Mouse (Mus musculus) neural tube, embryonic 11.5 days (tissue): ENCODE measurements at regions not wholly inside any gene's neighbourhood (a gene's known extent, or its start where the extent isn't known, plus 50 kb on each side); places are given as distances from the start of the nearest gene placed in this dataset.

ENCODE experiments used
- ATAC-seq: fragments of 200-750 bp; cut with Nextera tagmentation; 2 replicates; pipeline ENCODE4 v1.8.0; 2017; ENCODE audit warnings: moderate number of reproducible peaks, mild to moderate bottlenecking, moderate TSS enrichment, moderate library complexity; ENCODE audit not compliant: insufficient read depth, low FRiP score, low TSS enrichment
- DNase-seq: peaks from one replicate; pipeline ENCODE4 v3.0.0-alpha.2; 2015; ENCODE audit warnings: low spot score
- H3K27ac ChIP-seq: fragments of 300-500 bp; sonication (generic); 2 replicates; pipeline ENCODE4 v1.5.1; 2014; ENCODE audit warnings: low read depth, mild to moderate bottlenecking, low read length
- H3K27me3 ChIP-seq: fragments of 300-500 bp; sonication (generic); 2 replicates; pipeline ENCODE4 v1.6.1; 2014; ENCODE audit warnings: mild to moderate bottlenecking, low read length, mixed read lengths; ENCODE audit not compliant: control insufficient read depth, insufficient read depth
- H3K36me3 ChIP-seq: fragments of 300-500 bp; sonication (generic); 2 replicates; pipeline ENCODE4 v1.6.1; 2014; ENCODE audit warnings: mild to moderate bottlenecking, low read length, moderate library complexity, mixed read lengths; ENCODE audit not compliant: control insufficient read depth, insufficient read depth
- H3K4me1 ChIP-seq: fragments of 300-500 bp; sonication (generic); 2 replicates; pipeline ENCODE4 v1.6.1; 2014; ENCODE audit warnings: low read length, mixed read lengths; ENCODE audit not compliant: control insufficient read depth, insufficient read depth
- H3K4me2 ChIP-seq: fragments of 300-500 bp; sonication (generic); 2 replicates; pipeline ENCODE4 v1.6.1; 2014; ENCODE audit warnings: low read depth, mild to moderate bottlenecking, moderate library complexity
- H3K4me3 ChIP-seq: fragments of 300-500 bp; sonication (generic); 2 replicates; pipeline ENCODE4 v1.5.1; 2014; ENCODE audit warnings: low read depth, low read length
- H3K9ac ChIP-seq: fragments of 300-500 bp; sonication (generic); 2 replicates; pipeline ENCODE4 v1.6.1; 2014; ENCODE audit warnings: mild to moderate bottlenecking, low read length
- H3K9me3 ChIP-seq: fragments of 300-500 bp; sonication (generic); 2 replicates; pipeline ENCODE4 v1.6.1; 2016; ENCODE audit warnings: low read length; ENCODE audit not compliant: control insufficient read depth
- WGBS: fragments of 180-500 bp; shearing (Covaris S2); extraction: QIAGEN DNeasy Blood & Tissue Kit; methylation state at CpG from one replicate; pipeline ENCODE4 v1.1.7; 2014; 5-methylcytosine and 5-hydroxymethylcytosine counted together

DNA sequence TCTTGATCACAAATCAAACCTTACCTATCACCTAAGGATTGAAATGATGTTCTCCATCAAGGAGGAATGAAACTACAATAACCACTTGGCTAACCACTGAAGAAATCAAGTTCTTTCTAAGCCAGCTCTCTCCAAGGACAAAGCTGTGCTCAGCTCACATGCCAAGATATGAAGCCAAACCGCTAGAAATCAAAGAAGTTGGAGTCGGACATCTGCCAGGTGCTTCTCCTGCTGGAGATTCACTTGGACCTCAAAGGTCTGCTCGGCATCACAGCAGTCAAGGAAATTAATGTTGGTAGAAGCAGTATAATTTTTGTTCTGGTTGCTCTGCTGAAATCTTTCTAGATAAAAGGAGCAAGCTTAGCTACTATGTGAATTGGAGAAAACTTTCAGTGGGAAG is 850.5 kb downstream of the Diaph3 start:
- Histone ChIP-seq H3K9me3 (no peaks in the 10 kb centered on the region), H3K4me3 (no peak overlapping the region), H3K36me3 (no peaks in the 10 kb centered on the region), H3K9ac (no peak overlapping the region), H3K4me1 (no peaks in the 10 kb centered on the region), H3K27ac (no peak overlapping the region), H3K27me3 (no peaks in the 10 kb centered on the region), H3K4me2 (no peak overlapping the region)
- WGBS, result 92% methylated on average over 3 of the region's 3 CpGs
- ATAC-seq (no peak), DNase-seq (no peak)

GRCm38 (mm10) chr14:86261640-86262230 is 879.3 kb downstream of the Diaph3 start:
- no peaks in the 10 kb centered on the region for H3K27me3 ChIP-seq
- no peaks in the 10 kb centered on the region for H3K4me1 ChIP-seq
- no peaks in the 10 kb centered on the region for H3K9me3 ChIP-seq
- no peak overlapping the region for H3K4me2 ChIP-seq
- DNase-seq (no peak), ATAC-seq (no peak)
- H3K9ac ChIP-seq, result no peak overlapping the region
- H3K36me3 ChIP-seq, result no peaks in the 10 kb centered on the region
- H3K4me3 ChIP-seq, result no peak overlapping the region
- no peak overlapping the region for H3K27ac ChIP-seq
- 76% methylated on average over 8 of the region's 8 CpGs for WGBS

DNA sequence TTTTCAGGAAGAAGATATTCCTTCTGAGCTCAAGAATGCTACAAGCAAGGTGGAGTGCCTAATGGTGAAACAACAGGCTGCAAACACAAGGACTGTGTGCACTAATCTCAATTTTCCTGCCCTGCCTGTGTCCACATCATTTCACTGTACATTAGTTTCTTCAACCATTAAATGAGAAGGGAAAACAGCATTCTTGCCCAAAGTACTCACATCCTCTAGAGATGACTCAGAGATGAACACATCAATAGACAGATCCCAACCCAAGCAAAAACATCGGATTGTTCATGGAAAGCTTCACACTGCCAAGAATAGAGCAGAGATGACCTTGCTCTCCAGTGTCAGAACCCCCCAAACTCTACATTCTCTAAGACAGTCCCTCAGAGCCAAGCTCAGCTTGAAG is 886.8 kb downstream of the Diaph3 start:
- Histone ChIP-seq H3K27me3 (no peaks in the 10 kb centered on the region), H3K9me3 (no peaks in the 10 kb centered on the region), H3K36me3 (no peaks in the 10 kb centered on the region), H3K4me3 (no peak overlapping the region), H3K4me1 (no peaks in the 10 kb centered on the region), H3K9ac (no peak overlapping the region), H3K27ac (no peak overlapping the region), H3K4me2 (no peak overlapping the region)
- DNase-seq (no peak), ATAC-seq (no peak)
- 90% methylated on average over 1 of the region's 1 CpGs for WGBS

- Histone ChIP-seq H3K4me1 (no peaks in the 10 kb centered on the region), H3K36me3 (no peaks in the 10 kb centered on the region), H3K4me2 (no peak overlapping the region), H3K27me3 (no peaks in the 10 kb centered on the region), H3K27ac (no peak overlapping the region), H3K9me3 (no peaks in the 10 kb centered on the region), H3K9ac (no peak overlapping the region), H3K4me3 (no peak overlapping the region)
- DNase-seq (no peak), ATAC-seq (no peak)
Observed at GRCm38 (mm10) chr14:86251617-86252016, 889.4 kb downstream of the Diaph3 start.

DNA sequence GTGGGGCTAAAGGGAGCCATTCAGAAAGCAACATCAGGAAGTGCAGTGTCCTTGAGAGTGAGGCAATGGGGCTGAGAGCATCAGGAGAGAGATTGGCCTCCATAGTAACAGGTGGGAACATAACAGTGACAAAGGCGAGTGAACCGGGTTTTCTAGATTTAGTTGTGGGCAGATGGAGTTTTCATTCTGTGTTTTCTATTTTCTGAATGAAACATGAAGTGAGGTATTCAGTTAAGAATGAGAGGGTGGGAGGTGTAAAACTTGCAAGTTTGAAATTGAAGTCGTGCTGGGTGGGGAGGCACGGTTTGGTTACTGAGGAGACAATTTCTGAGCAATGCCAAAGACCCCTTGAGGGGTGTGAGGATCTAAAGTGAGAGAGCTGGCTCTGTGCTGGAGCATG is 893.3 kb downstream of the Diaph3 start:
- ATAC-seq (no peak), DNase-seq (no peak)
- Histone ChIP-seq H3K4me3 (no peak overlapping the region), H3K27ac (no peak overlapping the region), H3K9me3 (no peaks in the 10 kb centered on the region), H3K9ac (no peak overlapping the region), H3K36me3 (no peaks in the 10 kb centered on the region), H3K27me3 (no peaks in the 10 kb centered on the region), H3K4me1 (no peaks in the 10 kb centered on the region), H3K4me2 (no peak overlapping the region)
- WGBS, result 89% methylated on average over 4 of the region's 4 CpGs

DNA sequence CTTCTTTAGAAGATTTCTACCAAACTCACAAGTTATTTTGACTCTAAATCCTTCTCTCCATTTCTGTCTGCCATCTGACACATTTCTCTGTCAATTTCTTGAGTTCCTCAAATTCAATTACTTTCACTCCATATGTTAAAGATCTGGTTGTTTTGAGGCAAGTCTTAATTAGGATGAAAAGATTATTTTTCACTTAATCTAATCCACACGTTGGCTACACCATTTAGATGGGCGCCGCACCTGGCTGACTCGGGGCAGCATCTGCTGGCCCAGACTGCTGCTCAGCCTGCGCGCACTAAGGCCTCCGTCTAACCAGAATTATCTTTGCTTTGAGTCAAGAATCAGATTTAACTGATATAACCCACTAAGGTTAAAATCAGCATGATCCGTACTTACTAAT is 894.3 kb downstream of the Diaph3 start:
- Histone ChIP-seq H3K4me2 (no peak overlapping the region), H3K9ac (no peak overlapping the region), H3K27me3 (no peaks in the 10 kb centered on the region), H3K4me1 (no peaks in the 10 kb centered on the region), H3K9me3 (no peaks in the 10 kb centered on the region), H3K36me3 (no peaks in the 10 kb centered on the region), H3K4me3 (no peak overlapping the region), H3K27ac (no peak overlapping the region)
- ATAC-seq, result no peak
- WGBS, result 95% methylated on average over 8 of the region's 8 CpGs
- no peak for DNase-seq

DNA sequence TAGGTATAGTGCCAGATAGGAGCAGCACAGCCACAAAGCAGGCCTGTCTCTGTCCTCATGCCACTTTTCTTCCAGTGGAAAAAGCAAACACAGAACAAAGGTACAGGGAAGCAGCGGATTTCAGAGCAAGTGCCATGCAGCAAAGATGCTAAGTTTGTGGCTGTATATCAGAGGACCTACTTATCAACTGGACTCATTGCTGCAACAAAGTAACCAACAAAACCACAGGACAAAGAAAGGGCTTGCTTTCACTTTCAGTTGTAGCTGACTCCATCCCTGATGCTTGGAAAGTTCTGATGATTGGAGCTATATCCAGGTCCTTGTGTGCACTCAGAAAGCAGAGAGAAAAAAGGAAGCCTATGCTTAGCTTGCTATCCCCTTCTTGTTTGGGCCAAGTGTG is 897.4 kb downstream of the Diaph3 start:
- Histone ChIP-seq H3K27ac (no peak overlapping the region), H3K4me2 (no peak overlapping the region), H3K9me3 (no peaks in the 10 kb centered on the region), H3K4me1 (no peaks in the 10 kb centered on the region), H3K9ac (no peak overlapping the region), H3K36me3 (no peaks in the 10 kb centered on the region), H3K27me3 (no peaks in the 10 kb centered on the region), H3K4me3 (no peak overlapping the region)
- ATAC-seq (no peak), DNase-seq (no peak)
- 86% methylated on average over 1 of the region's 1 CpGs for WGBS

GRCm38 (mm10) chr14:86242836-86243235 is 898.2 kb downstream of the Diaph3 start:
- H3K4me1 ChIP-seq, result no peaks in the 10 kb centered on the region
- H3K9me3 ChIP-seq, result no peaks in the 10 kb centered on the region
- ATAC-seq (no peak), DNase-seq (no peak)
- H3K4me3 ChIP-seq, result no peak overlapping the region
- no peaks in the 10 kb centered on the region for H3K27me3 ChIP-seq
- no peak overlapping the region for H3K9ac ChIP-seq
- 69% methylated on average over 1 of the region's 1 CpGs for WGBS
- no peak overlapping the region for H3K27ac ChIP-seq
- H3K36me3 ChIP-seq, result no peaks in the 10 kb centered on the region
- H3K4me2 ChIP-seq, result no peak overlapping the region

DNA sequence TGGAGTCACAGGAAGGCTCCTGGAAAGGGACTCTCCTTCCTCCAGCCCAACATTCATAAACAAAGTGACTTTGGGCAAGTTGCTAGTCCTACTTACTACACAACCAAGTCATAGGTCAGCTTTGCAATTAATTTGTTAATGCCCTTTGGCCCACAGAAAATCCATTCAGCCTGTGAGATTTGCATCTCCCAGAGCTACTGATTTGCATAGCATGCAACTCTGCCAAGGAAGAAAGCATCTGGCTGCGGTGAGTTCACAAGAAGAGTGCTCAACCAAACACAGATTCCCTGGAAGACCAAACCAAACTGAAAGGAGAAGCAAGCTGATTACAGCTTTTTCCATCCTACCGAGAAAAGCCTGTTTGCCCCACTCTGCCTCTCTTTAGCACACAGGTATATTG is 901.9 kb downstream of the Diaph3 start:
- WGBS, result 60% methylated on average over 2 of the region's 2 CpGs
- Histone ChIP-seq H3K9me3 (no peaks in the 10 kb centered on the region), H3K4me3 (no peak overlapping the region), H3K27ac (no peak overlapping the region), H3K36me3 (no peaks in the 10 kb centered on the region), H3K9ac (no peak overlapping the region), H3K27me3 (no peaks in the 10 kb centered on the region), H3K4me1 (no peaks in the 10 kb centered on the region), H3K4me2 (no peak overlapping the region)
- ATAC-seq (no peak), DNase-seq (no peak)
